Comparison of ENCODE assay signal across 27 mouse cellular contexts in genomic region chr11:50407235-50407634, GRCm38 (mm10). TPM values are rescaled to one million over a fixed set of nuclear protein-coding genes. Genes with fewer than 3 reads are reported as not detected.
DNase-seq lines count a peak whose midpoint lies in the region; TF ChIP-seq lines count a peak whose summit lies in the region.
"Had no signal": no experiment of that assay in that cellular context is flagged by ENCODE, and none has a peak within 500 bp of the region (broad histone marks: within the 10 kb centered on the region; RNA-seq: fewer than 3 reads in every experiment).

No protein-coding gene starts in this region.

- H3K27me3 ChIP-seq in testis, adult 2 months (ENCODE audit: control insufficient read depth, insufficient read depth, low read length): no peaks in the 10 kb centered on the region
- H3K27me3 ChIP-seq: embryonic facial prominence, embryonic 12.5 days; embryonic facial prominence, embryonic 15.5 days; heart, embryonic 12.5 days; heart, embryonic 15.5 days; hindbrain, embryonic 13.5 days; intestine, embryonic 15.5 days had no signal

- peak; percentile 69 for DNase-seq in adrenal gland, adult (ENCODE audit: inconsistent age in 2 of 2, low spot score in 1 of 2)
- DNase-seq in adrenal gland, adult 18-20 months (ENCODE audit: low spot score in 2 of 2): no peak
- peak; percentile 32 for DNase-seq in adrenal gland, postnatal 14 days
- no peak for DNase-seq in adrenal gland, adult 8-10 months
- DNase-seq in testis, postnatal 10 days (ENCODE audit: low spot score): no peak
- peak; percentile 35 for DNase-seq in mesoderm, embryonic 11.5 days (ENCODE audit: low read depth, low spot score)
- no peak for DNase-seq in natural killer cell, adult 2 months (ENCODE audit: low spot score in 2 of 2)
- DNase-seq: cerebellum, adult 11-12 months; cerebellum, adult 8-10 months; cerebellum, postnatal 10 days; cerebellum, postnatal 36 days; forebrain, postnatal 0 days; gastrocnemius, postnatal 25 days; heart, adult 18-20 months; heart, postnatal 10 days; heart, postnatal 36 days; kidney, adult 11 months had no signal

- no peak for TF ChIP-seq POLR2A in testis, adult 2 months (IDR thresholded peaks at IDR 0.05; ENCODE audit: control insufficient read depth, low read depth, low read length)

- TF ChIP-seq CTCF in testis, adult 2 months (IDR thresholded peaks at IDR 0.05; ENCODE audit: control insufficient read depth, insufficient read depth, insufficient replicate concordance, low read depth, low read length): no peak

- no peaks in the 10 kb centered on the region; the same call in 1 of the 2 replicates for H3K4me1 ChIP-seq in testis, adult 2 months (ENCODE audit: control insufficient read depth, insufficient read depth, low read length)
- H3K4me1 ChIP-seq: embryonic facial prominence, embryonic 12.5 days; embryonic facial prominence, embryonic 15.5 days; hindbrain, embryonic 10.5 days; hindbrain, embryonic 13.5 days; intestine, embryonic 15.5 days had no signal

- no peaks in the 10 kb centered on the region for H3K36me3 ChIP-seq in testis, adult 2 months (ENCODE audit: control insufficient read depth, insufficient read depth, low read length)

- H3K4me3 ChIP-seq in testis, adult 2 months (ENCODE audit: control insufficient read depth, low read depth, low read length): no peak overlapping the region
- H3K4me3 ChIP-seq: embryonic facial prominence, embryonic 12.5 days; embryonic facial prominence, embryonic 15.5 days; heart, embryonic 12.5 days; heart, embryonic 15.5 days; hindbrain, embryonic 10.5 days; hindbrain, embryonic 13.5 days; intestine, embryonic 15.5 days had no signal

- H3K27ac ChIP-seq in testis, adult 2 months (ENCODE audit: control insufficient read depth, insufficient read depth, low read depth, low read length): peak overlapping the region; percentile 22; the same call in 1 of the 2 replicates
- H3K27ac ChIP-seq: embryonic facial prominence, embryonic 12.5 days; embryonic facial prominence, embryonic 15.5 days; heart, embryonic 15.5 days; hindbrain, embryonic 10.5 days; hindbrain, embryonic 13.5 days; intestine, embryonic 15.5 days had no signal

RNA-seq across cellular contexts. Expression of gene Rufy1, which starts 23.7 kb away (rescaled TPM):
- 10 to 100 TPM; 34.5 to 39.4 TPM for total RNA-seq in adrenal gland, adult 18-20 months (2021)
- 27.1 and 29.5 TPM in 2 replicates for total RNA-seq in adrenal gland, postnatal 14 days (2021)
- 10 to 100 TPM; 41.9 to 56.9 (median 49.4) TPM for total RNA-seq in adrenal gland, adult 8-10 months (2022)
- 5.7 and 6.4 TPM in 2 replicates for polyA plus RNA-seq in testis, adult 2 months (2012; rRNA removed)

RNA-seq across cellular contexts. Expression of gene Hnrnph1, which starts 30.4 kb away (rescaled TPM):
- total RNA-seq in adrenal gland, adult 18-20 months (2021): 100 to 1,000 TPM; 281 to 308 TPM
- total RNA-seq in adrenal gland, postnatal 14 days (2021): 269 and 317 TPM in 2 replicates
- total RNA-seq in adrenal gland, adult 8-10 months (2022): 100 to 1,000 TPM; 165 to 402 (median 286) TPM
- polyA plus RNA-seq in testis, adult 2 months (2012; rRNA removed): 112 and 154 TPM in 2 replicates

RNA-seq across cellular contexts. Expression of gene Cby3, which starts 53.0 kb away (rescaled TPM):
- not detected for total RNA-seq in adrenal gland, adult 18-20 months (2021)
- total RNA-seq in adrenal gland, postnatal 14 days (2021): not detected in 2 replicates
- not detected for total RNA-seq in adrenal gland, adult 8-10 months (2022)
- polyA plus RNA-seq in testis, adult 2 months (2012; rRNA removed): 112 and 129 TPM in 2 replicates
- total RNA-seq: forebrain, postnatal 0 days; gastrocnemius, adult 8-10 months; gastrocnemius, postnatal 25 days; heart, adult 18-20 months; heart, postnatal 10 days; heart, postnatal 36 days had no signal
- polyA plus RNA-seq: activated CD4-positive, CD25-positive, alpha-beta regulatory T cell, adult 4 months had no signal

Comparison
In these comparisons a context has a peak if more than half of its experiments do, and no peak if none do; other contexts are left out.
1. DNase-seq: peak in adrenal gland, adult (2 of 2), adrenal gland, postnatal 14 days (single experiment) and mesoderm, embryonic 11.5 days (single experiment); none in adrenal gland, adult 18-20 months (0 of 2), adrenal gland, adult 8-10 months (single experiment), testis, postnatal 10 days (single experiment) and natural killer cell, adult 2 months (0 of 2).